Mouse (Mus musculus) left cerebral cortex, postnatal 4 days (tissue): ENCODE measurements around the gene Hpcal1. TPM values are rescaled to one million over a fixed set of nuclear protein-coding genes. Genes with fewer than 3 reads are reported as not detected.

ENCODE experiments used
- DNase-seq: peaks from one replicate; pipeline ENCODE4 v3.0.0-alpha.2; 2022
- intact Hi-C: fragments of 180-260 bp; cut with DNase I; formaldehyde crosslinking; loops from one replicate; pipeline ENCODE4 v1.15.1; 2025
- total RNA-seq, 2 experiments: library from RNA; stranded (reverse); gene quantifications; 2 replicates each; pipeline ENCODE4 v1.2.3; 2021

Gene Hpcal1
- total RNA-seq, 2 experiments from 2014 or later = 28.7 to 49.3 TPM

DNA sequence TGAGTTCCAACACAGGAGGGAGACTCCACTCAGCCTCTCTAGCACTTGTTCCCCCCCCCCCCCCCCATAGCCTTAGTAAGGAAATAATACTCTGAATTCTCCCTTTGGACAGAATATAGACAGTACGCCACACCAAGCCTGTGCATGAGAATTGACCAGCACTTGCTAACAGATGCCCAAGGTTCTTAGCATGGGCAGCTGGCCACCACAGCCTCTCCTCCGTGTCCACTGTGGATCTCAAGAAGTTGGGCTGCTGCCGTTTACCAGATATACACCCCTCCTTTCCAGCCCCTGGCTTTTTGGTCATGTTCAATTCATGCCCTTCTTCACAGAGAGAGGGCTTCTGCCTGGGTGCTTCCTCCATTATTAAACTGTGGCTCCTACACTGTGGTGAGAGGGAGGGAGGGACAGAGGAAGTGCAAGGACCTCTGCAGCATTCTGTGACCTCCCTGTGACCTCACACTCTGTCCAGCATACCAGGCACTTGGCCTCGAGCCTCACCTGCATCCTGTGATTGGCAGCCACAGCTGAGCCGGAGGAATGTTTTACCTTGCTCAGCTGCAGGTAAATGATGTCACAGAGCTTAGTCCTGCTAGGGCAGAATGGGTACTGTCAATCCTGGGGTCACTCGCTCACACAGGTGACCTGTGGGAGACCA, 21.2 kb downstream of the Hpcal1 start:
- DNase-seq = no peak
- intact Hi-C loops = no loop called here

DNA sequence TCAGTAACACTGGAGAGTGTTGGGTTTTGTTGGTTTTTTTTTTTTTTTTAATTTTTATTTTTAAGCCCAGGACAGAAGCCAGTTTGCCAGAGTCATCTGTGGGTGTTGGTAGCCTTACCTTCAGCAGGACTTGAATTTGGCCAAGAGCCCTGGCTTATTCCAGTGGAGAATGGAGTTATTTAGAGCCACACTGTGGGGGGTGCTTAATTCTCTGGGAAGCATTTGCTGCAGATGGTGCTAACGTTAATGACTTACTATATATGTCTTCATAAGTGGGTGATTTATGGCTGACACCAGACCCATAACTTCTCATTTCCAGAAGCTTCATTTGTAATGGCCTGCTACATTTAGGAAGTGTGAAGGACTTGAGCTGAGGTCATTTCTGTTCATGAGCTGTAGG, 21.9 kb downstream of the Hpcal1 start:
- intact Hi-C loops = no loop called here
- no peak for DNase-seq

DNA sequence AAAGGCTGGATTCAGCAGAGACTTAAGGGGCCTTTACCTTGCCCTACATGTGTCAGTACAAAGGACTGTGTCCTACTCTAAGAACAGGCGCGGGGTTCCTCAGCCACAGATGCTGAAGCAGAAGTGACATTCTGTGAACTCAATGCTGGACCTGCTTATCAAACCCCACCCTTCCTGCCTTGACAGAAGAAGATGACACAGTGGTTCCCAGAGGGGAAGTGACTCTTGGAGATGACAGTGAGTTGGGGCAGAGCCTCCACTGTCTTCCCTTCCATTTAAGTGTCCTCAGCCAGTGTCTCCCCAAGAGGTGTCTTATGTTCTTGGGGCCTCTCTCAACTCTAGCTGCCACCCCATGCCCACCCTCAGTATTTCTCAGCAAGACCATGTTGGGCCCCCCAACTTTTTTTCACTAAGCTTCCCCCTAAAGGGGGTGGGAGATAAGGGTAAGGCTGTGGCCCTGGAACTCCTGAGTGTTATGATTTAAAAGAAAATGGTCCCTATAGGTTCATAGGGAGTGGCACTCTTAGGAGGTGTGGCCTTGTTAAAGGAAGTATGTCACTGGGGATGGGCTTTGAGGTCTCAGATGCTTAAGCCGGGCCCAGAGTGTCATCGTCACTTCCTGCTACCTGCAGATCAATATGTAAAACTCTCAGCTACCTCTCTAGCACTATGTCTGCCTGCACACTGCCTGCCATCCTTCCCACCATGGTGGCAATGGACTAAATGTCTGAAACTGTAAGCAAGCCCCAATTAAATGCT, 25.2 kb downstream of the Hpcal1 start:
- intact Hi-C loops = no loop called here
- no peak for DNase-seq

DNA sequence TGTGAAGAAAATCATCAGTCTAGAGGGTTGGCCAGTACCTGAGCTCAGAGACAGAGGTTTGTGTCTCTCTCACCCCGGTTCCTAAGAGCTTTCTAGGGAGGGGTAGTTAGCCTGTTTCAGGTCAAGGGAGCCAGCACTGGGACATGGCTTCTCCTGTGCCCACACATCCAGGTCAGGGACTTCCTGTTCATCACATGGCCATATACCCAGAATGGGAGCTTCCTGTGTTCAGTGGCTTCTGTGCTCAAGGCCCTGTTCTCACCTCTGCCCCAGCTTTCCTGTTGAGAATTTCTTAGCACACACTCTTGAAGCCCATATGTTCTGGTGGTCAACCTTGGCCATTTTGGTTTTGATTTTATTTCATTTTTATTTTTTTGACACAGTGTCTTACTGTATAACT, 26.6 kb downstream of the Hpcal1 start:
- intact Hi-C loops = no loop called here
- no peak for DNase-seq

DNA sequence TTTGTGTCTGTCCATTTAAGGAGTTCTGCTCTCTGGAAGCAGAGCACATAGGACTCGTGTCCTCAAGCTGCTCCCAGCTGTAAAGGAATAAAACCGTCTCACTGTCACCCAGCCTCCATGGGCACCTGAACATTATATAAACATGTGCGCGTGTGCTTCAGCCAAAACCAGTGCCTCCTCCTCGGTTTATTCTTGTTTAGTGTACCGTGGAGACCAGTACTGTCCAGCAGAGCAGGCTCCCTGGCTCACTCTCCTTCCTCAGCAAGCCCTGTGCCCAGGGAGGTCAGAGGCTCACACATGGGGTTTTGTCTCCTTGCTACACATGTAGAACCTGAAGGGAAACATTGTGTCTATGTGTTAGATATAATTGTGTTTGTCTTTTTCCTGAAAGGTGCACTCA, 27.5 kb downstream of the Hpcal1 start:
- intact Hi-C loops = no loop called here
- DNase-seq = no peak

DNA sequence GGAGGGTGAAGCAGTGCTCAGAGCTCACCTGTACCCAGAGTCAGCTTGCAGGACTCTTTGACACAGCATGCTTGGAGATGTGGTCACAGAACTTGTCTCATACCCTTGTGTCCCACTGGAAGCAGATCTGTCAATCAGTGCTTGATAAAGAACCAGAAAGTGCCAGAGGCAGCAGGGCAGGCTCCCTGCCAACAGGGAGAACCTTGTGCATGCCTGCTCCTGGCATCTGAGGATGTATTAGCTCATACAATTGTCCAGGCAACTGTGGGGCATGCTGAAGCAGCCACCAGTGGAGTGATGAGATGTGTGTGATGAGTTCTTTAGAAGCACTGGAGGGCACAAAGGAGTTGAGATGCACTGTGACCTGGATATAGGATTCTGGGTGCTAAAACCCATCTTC, 30.4 kb downstream of the Hpcal1 start:
- peak; percentile 64 for DNase-seq
- intact Hi-C loops = no loop called here

- intact Hi-C loops = no loop called here
- DNase-seq = no peak
Observed at GRCm38 (mm10) chr12:17722452-17723181, 32.0 kb downstream of the Hpcal1 start.

DNA sequence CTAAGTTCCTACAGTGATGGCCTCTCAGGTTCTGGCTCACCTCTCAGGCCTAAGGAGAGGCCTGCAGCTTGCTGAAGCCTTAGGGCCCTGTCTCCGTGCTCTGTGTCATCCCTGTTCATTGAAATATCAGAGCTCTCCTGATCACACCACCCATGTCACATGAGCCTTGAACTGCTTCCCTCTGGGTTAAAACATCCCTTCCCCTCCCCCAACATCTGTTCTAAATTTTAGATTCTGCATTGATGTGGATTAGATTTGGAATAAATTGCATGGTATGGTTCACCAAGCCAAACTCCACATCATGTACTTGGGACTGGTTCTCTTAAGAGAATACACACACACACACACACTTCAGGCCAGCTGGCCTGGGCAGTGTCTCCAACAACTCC, 32.5 kb downstream of the Hpcal1 start:
- intact Hi-C loops = no loop called here
- no peak for DNase-seq

GRCm38 (mm10) chr12:17723999-17724398, 33.3 kb downstream of the Hpcal1 start:
- intact Hi-C loops = no loop called here
- DNase-seq = no peak

GRCm38 (mm10) chr12:17724412-17725090, 33.9 kb downstream of the Hpcal1 start:
- no peak for DNase-seq
- intact Hi-C loops = no loop called here

DNA sequence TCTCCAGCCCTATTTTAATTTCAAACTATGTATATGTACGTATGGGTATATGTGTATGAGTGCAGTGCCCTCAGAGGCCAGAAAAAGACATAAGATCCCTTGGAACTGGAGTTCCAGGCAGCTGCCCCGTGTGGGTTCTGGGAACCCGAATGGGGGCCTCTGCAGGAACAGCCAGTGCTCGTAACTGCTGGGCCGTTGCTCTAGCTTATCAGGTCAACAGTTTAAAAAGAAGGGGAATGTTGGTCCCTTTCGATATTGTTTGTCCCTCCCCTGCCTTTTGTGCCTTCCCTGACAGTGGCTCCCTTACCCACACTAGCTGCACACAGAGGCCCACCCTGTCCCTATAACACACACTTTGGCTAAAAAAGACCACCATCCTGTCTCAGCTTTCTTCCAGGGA, 34.9 kb downstream of the Hpcal1 start:
- intact Hi-C loops = no loop called here
- DNase-seq = no peak

GRCm38 (mm10) chr12:17726576-17727320, 36.1 kb downstream of the Hpcal1 start:
- intact Hi-C loops = no loop called here
- DNase-seq = no peak

- DNase-seq = no peak
- intact Hi-C loops = no loop called here
Observed at GRCm38 (mm10) chr12:17727676-17728339, 37.2 kb downstream of the Hpcal1 start.

GRCm38 (mm10) chr12:17729211-17729900, 38.7 kb downstream of the Hpcal1 start:
- intact Hi-C loops = no loop called here
- no peak for DNase-seq

- intact Hi-C loops = no loop called here
- DNase-seq = no peak
Observed at GRCm38 (mm10) chr12:17732006-17732405, 41.4 kb downstream of the Hpcal1 start.

DNA sequence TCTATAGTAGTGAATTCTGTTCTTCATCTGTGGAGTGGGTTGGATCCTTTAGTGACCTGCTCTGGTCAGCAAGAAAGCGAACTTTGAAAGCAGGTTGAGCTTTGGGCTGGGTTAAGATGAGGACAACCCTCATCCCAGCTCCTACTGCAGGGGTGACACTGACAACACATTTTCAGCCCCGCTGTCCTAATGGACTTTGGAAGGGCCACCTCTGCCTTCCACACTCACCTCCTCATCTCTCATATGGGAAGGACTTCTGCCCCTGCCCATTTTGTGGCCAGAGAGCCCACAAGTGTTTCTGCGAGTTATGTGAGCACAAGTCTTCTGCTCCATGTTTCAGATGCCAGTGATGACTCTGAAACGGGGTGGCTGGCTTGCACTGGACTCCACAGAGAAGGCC, 41.9 kb downstream of the Hpcal1 start:
- intact Hi-C loops = no loop called here
- DNase-seq = no peak

DNA sequence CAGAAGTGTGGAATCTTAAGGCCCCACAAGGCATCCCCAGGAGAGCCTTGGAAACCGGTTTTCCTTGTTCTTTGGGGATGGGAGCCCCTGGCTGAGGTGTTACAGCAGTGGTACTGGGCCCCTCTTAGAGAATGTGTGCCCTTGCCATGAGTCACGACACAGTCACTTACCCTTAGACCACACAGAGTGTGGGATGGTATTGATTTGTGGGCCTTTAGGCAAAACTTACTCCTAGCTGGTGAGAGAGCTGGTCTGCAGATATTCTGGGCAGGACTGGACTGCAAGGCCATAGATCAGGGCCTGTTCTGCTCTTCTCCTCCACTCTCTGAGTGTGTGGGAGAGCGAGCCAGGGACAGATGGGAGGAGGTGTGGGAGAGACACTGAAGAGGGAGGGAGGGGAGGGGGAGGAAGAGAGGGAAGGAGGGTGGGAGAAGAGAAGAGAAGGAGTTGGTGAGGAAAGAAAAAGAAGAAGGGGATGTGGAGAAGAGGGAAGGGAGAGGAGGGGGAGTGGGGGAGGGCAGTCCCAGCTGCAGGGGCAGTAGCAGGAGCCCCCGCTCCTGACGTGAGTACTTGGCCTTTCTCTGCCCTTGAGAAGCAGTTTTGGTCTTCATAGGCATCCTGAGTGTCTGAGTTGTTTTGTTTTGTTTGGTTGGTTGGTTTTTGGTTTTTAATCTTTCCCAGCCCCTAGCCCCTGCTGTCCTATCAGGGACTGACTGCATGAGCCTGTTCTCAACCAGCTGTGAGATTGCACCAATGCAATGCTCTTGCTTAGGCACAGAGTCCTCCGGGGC, 42.7 kb downstream of the Hpcal1 start:
- DNase-seq = no peak
- intact Hi-C loops = no loop called here

- intact Hi-C loops = no loop called here
Observed at GRCm38 (mm10) chr12:17736396-17736795, 45.7 kb downstream of the Hpcal1 start.

More at GRCm38 (mm10) chr12:17736396-17736795, 45.7 kb downstream of the Hpcal1 start:
- no peak for DNase-seq
